Mouse (Mus musculus) limb, embryonic 11.5 days (tissue): ENCODE measurements at regions not wholly inside any gene's neighbourhood (a gene's known extent, or its start where the extent isn't known, plus 50 kb on each side); places are given as distances from the start of the nearest gene placed in this dataset.
A peak's percentile ranks its signal among the peaks of the same experiment; 100 is the strongest.

Source experiments
- ATAC-seq: fragments of 200-750 bp; cut with Nextera tagmentation; 2 replicates; pipeline ENCODE4 v1.8.0; 2017; ENCODE audit warnings: low read depth; ENCODE audit not compliant: insufficient number of reproducible peaks, low FRiP score, low TSS enrichment
- DNase-seq: peaks from one replicate; pipeline ENCODE4 v3.0.0-alpha.2; 2015; ENCODE audit warnings: low spot score
- H3K27ac ChIP-seq: fragments of 300-500 bp; sonication (generic); replicated peaks from 2 replicates; pipeline ENCODE4 v1.5.1; 2014; ENCODE audit warnings: low read depth, mild to moderate bottlenecking, low read length
- H3K27me3 ChIP-seq: fragments of 300-500 bp; sonication (generic); 2 replicates; pipeline ENCODE4 v1.6.1; 2014; ENCODE audit warnings: mild to moderate bottlenecking, low read length, mixed read lengths; ENCODE audit not compliant: control insufficient read depth, insufficient read depth
- H3K36me3 ChIP-seq: fragments of 300-500 bp; sonication (generic); 2 replicates; pipeline ENCODE4 v1.6.1; 2014; ENCODE audit warnings: mild to moderate bottlenecking, low read length, moderate library complexity, mixed read lengths; ENCODE audit not compliant: control insufficient read depth, insufficient read depth
- H3K4me1 ChIP-seq: fragments of 300-500 bp; sonication (generic); 2 replicates; pipeline ENCODE4 v1.6.1; 2014; ENCODE audit warnings: low read length, mixed read lengths; ENCODE audit not compliant: control insufficient read depth, insufficient read depth
- H3K4me2 ChIP-seq: fragments of 300-500 bp; sonication (generic); 2 replicates; pipeline ENCODE4 v1.6.1; 2014; ENCODE audit warnings: low read depth, mild to moderate bottlenecking, moderate library complexity; ENCODE audit not compliant: severe bottlenecking
- H3K4me3 ChIP-seq: fragments of 300-500 bp; sonication (generic); 2 replicates; pipeline ENCODE4 v1.5.1; 2014; ENCODE audit warnings: low read depth, low read length
- H3K9ac ChIP-seq: fragments of 300-500 bp; sonication (generic); 2 replicates; pipeline ENCODE4 v1.6.1; 2014; ENCODE audit warnings: mild to moderate bottlenecking, low read length
- H3K9me3 ChIP-seq: fragments of 300-500 bp; sonication (generic); 2 replicates; pipeline ENCODE4 v1.6.1; 2016; ENCODE audit warnings: low read length; ENCODE audit not compliant: control insufficient read depth
- WGBS: fragments of 180-500 bp; shearing (Covaris S2); extraction: QIAGEN DNeasy Blood & Tissue Kit; methylation state at CpG from one replicate; pipeline ENCODE4 v1.1.7; 2014; 5-methylcytosine and 5-hydroxymethylcytosine counted together

GRCm38 (mm10) chr4:142570712-142571111 is 331.5 kb upstream of the Kazn start:
- ATAC-seq, result no peak
- peaks cover 4% of the 10 kb centered on the region; the same call in 1 of the 2 replicates for H3K4me1 ChIP-seq
- WGBS, result 79% methylated on average over 7 of the region's 7 CpGs

DNA sequence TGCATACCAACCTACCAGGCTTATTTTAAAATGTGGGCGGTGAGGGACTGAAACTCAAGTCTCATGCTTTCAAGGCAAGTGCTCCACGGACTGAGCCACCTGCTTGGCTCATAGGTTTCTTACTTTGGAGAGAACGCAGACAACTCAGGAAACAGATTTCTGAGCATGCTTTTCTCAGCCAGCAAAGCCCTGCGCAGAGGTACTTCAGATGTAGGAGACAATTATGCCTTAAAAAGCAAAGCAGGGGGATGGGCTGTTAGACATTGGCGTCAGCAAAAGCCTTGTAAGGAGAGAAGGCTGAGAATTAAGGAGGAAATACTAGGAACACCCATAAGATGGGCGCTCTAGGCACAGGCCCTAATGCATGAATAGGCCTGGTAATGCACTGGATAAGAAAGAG is 329.4 kb upstream of the Kazn start:
- H3K9ac ChIP-seq, result no peak overlapping the region
- WGBS, result 79% methylated on average over 6 of the region's 6 CpGs
- peaks cover 4% of the 10 kb centered on the region; the same call in 1 of the 2 replicates for H3K4me1 ChIP-seq
- no peaks in the 10 kb centered on the region for H3K27me3 ChIP-seq
- no peak overlapping the region for H3K4me3 ChIP-seq
- H3K36me3 ChIP-seq, result no peaks in the 10 kb centered on the region
- no peak for DNase-seq
- no peak overlapping the region for H3K4me2 ChIP-seq
- no peak overlapping the region for H3K27ac ChIP-seq
- ATAC-seq, result no peak
- H3K9me3 ChIP-seq, result no peaks in the 10 kb centered on the region

More at GRCm38 (mm10) chr4:142570712-142571111, 331.5 kb upstream of the Kazn start:
- H3K27ac ChIP-seq, result no peak overlapping the region
- H3K9ac ChIP-seq, result no peak overlapping the region
- H3K4me2 ChIP-seq, result no peak overlapping the region
- H3K9me3 ChIP-seq, result no peaks in the 10 kb centered on the region
- DNase-seq, result no peak
- no peaks in the 10 kb centered on the region for H3K36me3 ChIP-seq
- H3K4me3 ChIP-seq, result no peak overlapping the region
- H3K27me3 ChIP-seq, result no peaks in the 10 kb centered on the region

DNA sequence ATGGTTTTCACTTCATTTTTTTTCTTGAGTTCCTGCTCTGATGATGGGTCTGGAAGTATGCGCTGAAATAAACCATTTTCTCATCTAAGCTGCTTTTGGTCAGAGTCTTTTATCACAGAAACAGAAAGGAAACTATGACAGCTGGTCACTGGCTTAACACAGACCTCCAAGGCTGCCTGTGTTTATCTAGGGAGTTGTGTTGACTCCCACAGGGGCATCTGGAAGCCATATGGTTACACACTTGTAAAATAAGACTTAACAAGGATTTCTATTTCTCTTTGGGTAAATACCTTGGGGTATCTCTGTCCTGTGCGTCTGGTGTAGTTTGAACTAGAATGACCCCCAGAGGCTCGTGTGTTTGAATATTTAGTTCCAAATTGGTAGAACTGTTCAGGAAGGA is 315.5 kb upstream of the Kazn start:
- Histone ChIP-seq H3K4me3 (no peak overlapping the region), H3K9me3 (no peaks in the 10 kb centered on the region), H3K36me3 (no peaks in the 10 kb centered on the region), H3K4me2 (no peak overlapping the region), H3K27me3 (no peaks in the 10 kb centered on the region), H3K9ac (no peak overlapping the region), H3K4me1 (no peaks in the 10 kb centered on the region), H3K27ac (no peak overlapping the region)
- DNase-seq (no peak), ATAC-seq (peak; percentile 39; the same call in 1 of the 2 replicates)
- 40% methylated on average over 3 of the region's 3 CpGs for WGBS

GRCm38 (mm10) chr4:142545871-142546270 is 306.7 kb upstream of the Kazn start:
- Histone ChIP-seq H3K27ac (no peak overlapping the region), H3K4me1 (0 out of 2 replicates have a peak, but pooled peaks cover 3% of the 10 kb centered on the region), H3K27me3 (no peaks in the 10 kb centered on the region), H3K9me3 (no peaks in the 10 kb centered on the region), H3K9ac (no peak overlapping the region), H3K4me3 (no peak overlapping the region), H3K36me3 (no peaks in the 10 kb centered on the region), H3K4me2 (no peak overlapping the region)
- no peak for DNase-seq
- 83% methylated on average over 1 of the region's 1 CpGs for WGBS
- no peak for ATAC-seq

DNA sequence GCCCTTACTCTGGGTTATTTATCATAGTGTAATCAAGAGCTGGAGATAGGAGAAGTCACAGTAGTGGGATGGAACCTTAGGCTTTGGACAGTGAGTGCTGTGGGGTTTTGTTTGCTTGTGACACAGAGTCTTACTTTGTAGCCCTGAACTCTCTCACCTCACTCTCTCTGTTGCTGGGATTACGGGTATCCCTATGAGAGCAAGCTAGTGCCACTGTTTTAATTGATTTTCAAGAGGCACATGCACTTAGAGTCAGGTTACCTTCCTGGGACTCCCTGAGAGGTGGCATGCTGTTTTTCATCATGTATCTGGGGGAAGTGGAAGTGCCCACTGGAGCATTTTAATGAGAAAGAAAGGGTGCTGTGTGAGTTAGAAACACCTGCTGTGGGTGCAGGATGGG is 306.0 kb upstream of the Kazn start:
- WGBS, result 44% methylated on average over 1 of the region's 1 CpGs
- ATAC-seq (no peak), DNase-seq (no peak)
- Histone ChIP-seq H3K27ac (no peak overlapping the region), H3K9me3 (no peaks in the 10 kb centered on the region), H3K4me3 (no peak overlapping the region), H3K27me3 (no peaks in the 10 kb centered on the region), H3K36me3 (no peaks in the 10 kb centered on the region), H3K9ac (no peak overlapping the region), H3K4me2 (no peak overlapping the region), H3K4me1 (0 out of 2 replicates have a peak, but pooled peaks cover 3% of the 10 kb centered on the region)

DNA sequence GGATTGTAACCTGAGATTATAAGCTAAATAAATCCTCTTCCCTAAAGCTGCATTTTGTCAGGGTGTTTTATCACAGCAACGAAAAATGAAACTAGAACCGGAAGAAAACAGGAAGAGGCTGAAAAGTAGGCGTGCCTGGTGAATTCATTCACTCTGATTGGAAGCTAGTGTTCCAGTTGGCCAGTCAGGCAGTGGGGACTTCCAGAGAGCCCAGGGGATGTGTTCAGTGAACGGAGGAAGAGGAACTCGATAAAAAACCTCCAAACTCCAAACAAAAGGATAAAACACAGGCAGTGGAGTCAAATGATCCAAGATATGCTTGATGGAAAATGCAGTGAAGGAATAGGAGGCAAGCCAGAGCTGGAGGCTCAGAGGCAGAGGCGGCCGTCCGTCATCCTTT is 305.5 kb upstream of the Kazn start:
- H3K4me2 ChIP-seq, result no peak overlapping the region
- ATAC-seq, result no peak
- 0 out of 2 replicates have a peak, but pooled peaks cover 3% of the 10 kb centered on the region for H3K4me1 ChIP-seq

DNA sequence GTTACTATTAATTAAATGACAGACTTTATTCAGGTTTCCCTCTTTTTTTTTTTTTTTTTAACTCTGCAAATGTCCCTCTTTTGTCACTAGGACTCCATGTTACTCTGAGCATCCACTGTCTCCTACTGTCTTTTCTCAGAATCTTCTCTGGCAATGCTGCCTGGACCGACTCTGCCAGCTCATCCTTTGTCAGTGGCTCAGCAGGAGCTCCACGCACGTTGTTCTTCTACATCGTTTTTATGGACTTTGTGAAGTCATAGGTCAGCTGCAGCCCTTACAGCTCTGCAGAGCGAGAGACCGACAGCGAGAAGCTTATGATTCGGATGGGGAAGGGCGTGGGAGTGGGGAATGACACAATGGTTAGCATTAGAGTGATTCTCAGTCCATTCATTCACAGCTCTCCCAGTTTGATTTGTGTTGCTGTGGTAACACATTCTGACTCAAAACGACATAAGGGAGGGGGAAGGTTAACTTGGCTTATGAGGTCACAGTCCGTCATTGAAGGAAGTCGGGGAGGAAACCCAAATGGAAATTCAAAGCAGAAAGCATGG is 300.1 kb upstream of the Kazn start:
- Histone ChIP-seq H3K4me3 (no peak overlapping the region), H3K36me3 (no peaks in the 10 kb centered on the region), H3K4me1 (no peaks in the 10 kb centered on the region), H3K9me3 (no peaks in the 10 kb centered on the region), H3K9ac (no peak overlapping the region), H3K4me2 (no peak overlapping the region), H3K27ac (no peak overlapping the region), H3K27me3 (no peaks in the 10 kb centered on the region)
- no peak for ATAC-seq
- DNase-seq, result no peak
- 83% methylated on average over 12 of the region's 12 CpGs for WGBS

More for the DNA sequence above, 305.5 kb upstream of the Kazn start:
- Histone ChIP-seq H3K27me3 (no peaks in the 10 kb centered on the region), H3K9me3 (no peaks in the 10 kb centered on the region), H3K27ac (no peak overlapping the region), H3K4me3 (no peak overlapping the region), H3K9ac (no peak overlapping the region), H3K36me3 (no peaks in the 10 kb centered on the region)
- 87% methylated on average over 8 of the region's 8 CpGs for WGBS
- no peak for DNase-seq

DNA sequence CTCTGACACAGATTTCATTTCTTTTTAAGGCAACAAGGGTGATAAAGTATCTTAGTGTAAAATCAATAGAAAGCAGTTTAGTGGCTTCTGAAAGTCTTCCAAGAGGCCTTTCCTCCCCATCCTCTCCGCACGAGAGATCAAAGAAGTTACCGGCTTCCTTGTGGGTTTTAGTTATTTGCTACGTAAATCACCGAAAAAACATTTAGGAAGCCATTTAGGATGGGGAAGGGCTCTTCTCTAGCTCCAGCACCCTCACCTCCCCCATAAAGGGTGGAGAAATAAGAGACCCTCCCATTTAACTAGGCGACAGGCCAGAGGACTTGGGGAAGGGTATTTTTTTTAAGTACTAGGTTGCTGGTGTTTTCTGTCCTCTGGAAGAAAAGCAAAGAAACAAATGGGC is 287.9 kb upstream of the Kazn start:
- H3K4me3 ChIP-seq, result no peak overlapping the region
- H3K36me3 ChIP-seq, result no peaks in the 10 kb centered on the region
- DNase-seq (no peak), ATAC-seq (no peak)
- H3K9me3 ChIP-seq, result no peaks in the 10 kb centered on the region
- H3K27ac ChIP-seq, result no peak overlapping the region
- no peak overlapping the region for H3K9ac ChIP-seq
- no peaks in the 10 kb centered on the region for H3K4me1 ChIP-seq
- no peaks in the 10 kb centered on the region for H3K27me3 ChIP-seq
- H3K4me2 ChIP-seq, result no peak overlapping the region
- WGBS, result 30% methylated on average over 6 of the region's 6 CpGs
